In genomic region chr15:102239260-102239590, GRCm38 (mm10) we compare ENCODE assay signal across 8 mouse cellular contexts. TPM values are rescaled to one million over a fixed set of nuclear protein-coding genes. Genes with fewer than 3 reads are reported as not detected.
A peak's percentile ranks its signal among the peaks of the same experiment; 100 is the strongest.
DNase-seq lines count a peak whose midpoint lies in the region; ATAC-seq and TF ChIP-seq lines count a peak whose summit lies in the region.

No protein-coding gene starts in this region.

- intact Hi-C loops in left cerebral cortex, adult 2 months (cut with DNase I), result loop anchor here (1.0 kb wide), 1 partner anchor 76 kb away; no protein-coding TSS in a partner anchor

- peak; percentile 69 to 75 for DNase-seq in left cerebral cortex, adult 2 months (ENCODE audit: extremely low spot score in 1 of 2, low spot score in 2 of 2)
- no peak for DNase-seq in left cerebral cortex, adult 11 months (ENCODE audit: low spot score)
- DNase-seq in cerebellum, adult 8-10 months, result peak; percentile 76
- DNase-seq in frontal cortex, postnatal 14 days (ENCODE audit: low spot score in 2 of 2), result peak; percentile 48 to 63
- peak; percentile 87 for DNase-seq in induced T-regulatory cell, adult 2 months (ENCODE audit: low read depth)
- peak; percentile 88 for DNase-seq in limb, embryonic 11.5 days (ENCODE audit: low spot score)
- DNase-seq in spleen, adult 12 weeks (ENCODE audit: low spot score), result peak; percentile 56

- H3K27me3 ChIP-seq in limb, embryonic 11.5 days (ENCODE audit: control insufficient read depth, insufficient read depth, low read length), result no peaks in the 10 kb centered on the region
- H3K27me3 ChIP-seq in midbrain, embryonic 12.5 days, result peaks cover 42% of the 10 kb centered on the region

- no peak for ATAC-seq in limb, embryonic 11.5 days (ENCODE audit: insufficient number of reproducible peaks, low FRiP score, low TSS enrichment, low read depth)
- ATAC-seq in midbrain, embryonic 12.5 days (ENCODE audit: low FRiP score, low read depth), result peak; percentile 85

- WGBS in limb, embryonic 11.5 days, result 21% methylated on average over 9 of the region's 9 CpGs
- WGBS in midbrain, embryonic 12.5 days, result 11% methylated on average over 9 of the region's 9 CpGs

- no peak overlapping the region for H3K4me2 ChIP-seq in limb, embryonic 11.5 days (ENCODE audit: low read depth, severe bottlenecking)
- no peak overlapping the region for H3K4me2 ChIP-seq in midbrain, embryonic 12.5 days (replicated peaks)

- TF ChIP-seq CTCF in left cerebral cortex, adult 2 months (IDR thresholded peaks at IDR 0.05), result peak; percentile 83

- H3K4me1 ChIP-seq in limb, embryonic 11.5 days (ENCODE audit: control insufficient read depth, insufficient read depth, low read length), result peaks cover 36% of the 10 kb centered on the region
- peaks cover 23% of the 10 kb centered on the region for H3K4me1 ChIP-seq in midbrain, embryonic 12.5 days

- no peak overlapping the region for H3K9ac ChIP-seq in limb, embryonic 11.5 days (ENCODE audit: low read length)
- no peak overlapping the region for H3K9ac ChIP-seq in midbrain, embryonic 12.5 days (replicated peaks)

- no peaks in the 10 kb centered on the region for H3K9me3 ChIP-seq in limb, embryonic 11.5 days (ENCODE audit: control insufficient read depth, low read length)
- no peaks in the 10 kb centered on the region for H3K9me3 ChIP-seq in midbrain, embryonic 12.5 days

- H3K4me3 ChIP-seq in left cerebral cortex, adult 2 months, result no peak overlapping the region
- no peak overlapping the region for H3K4me3 ChIP-seq in limb, embryonic 11.5 days (ENCODE audit: low read depth, low read length)
- no peak overlapping the region for H3K4me3 ChIP-seq in midbrain, embryonic 12.5 days

- no peak overlapping the region for H3K27ac ChIP-seq in left cerebral cortex, adult 2 months
- no peak overlapping the region for H3K27ac ChIP-seq in limb, embryonic 11.5 days (replicated peaks; ENCODE audit: low read depth, low read length)
- no peak overlapping the region for H3K27ac ChIP-seq in midbrain, embryonic 12.5 days (replicated peaks)

- peaks cover 19% of the 10 kb centered on the region; the same call in 1 of the 2 replicates for H3K36me3 ChIP-seq in limb, embryonic 11.5 days (ENCODE audit: control insufficient read depth, insufficient read depth, low read length)
- H3K36me3 ChIP-seq in midbrain, embryonic 12.5 days, result no peaks in the 10 kb centered on the region

RNA-seq across cellular contexts. Expression of gene Itgb7, which starts 7.5 kb away (rescaled TPM):
- 1 to 10 TPM in 1 of 2 experiments, under 1 TPM in 1; 0.86 to 1.3 TPM for total RNA-seq in left cerebral cortex, adult 2 months (2021)
- 0.57 and 0.71 TPM in 2 replicates for polyA plus RNA-seq in limb, embryonic 11.5 days (2014; fragmentation: Nextera tagmentation; extraction: Ambion mirVana)
- polyA plus RNA-seq in midbrain, embryonic 12.5 days (2016; fragmentation: Nextera tagmentation; extraction: Ambion mirVana), result 0.84 and 1.6 TPM in 2 replicates

RNA-seq across cellular contexts. Expression of gene Rarg, which starts 18.1 kb away (rescaled TPM):
- total RNA-seq in left cerebral cortex, adult 2 months (2021), result 10 to 100 TPM; 13.8 to 17.1 TPM
- 118 and 119 TPM in 2 replicates for polyA plus RNA-seq in limb, embryonic 11.5 days (2014; fragmentation: Nextera tagmentation; extraction: Ambion mirVana)
- polyA plus RNA-seq in midbrain, embryonic 12.5 days (2016; fragmentation: Nextera tagmentation; extraction: Ambion mirVana), result 13.6 and 19.2 TPM in 2 replicates

RNA-seq across cellular contexts. Expression of gene Gm9918, which starts 31.1 kb away (rescaled TPM):
- not detected for total RNA-seq in left cerebral cortex, adult 2 months (2021)
- 0.88 and 1.1 TPM in 2 replicates for polyA plus RNA-seq in limb, embryonic 11.5 days (2014; fragmentation: Nextera tagmentation; extraction: Ambion mirVana)
- 0.26 and 0.28 TPM in 2 replicates for polyA plus RNA-seq in midbrain, embryonic 12.5 days (2016; fragmentation: Nextera tagmentation; extraction: Ambion mirVana)

RNA-seq across cellular contexts. Expression of gene Csad, which starts 34.7 kb away (rescaled TPM):
- 10 to 100 TPM; 28.5 to 30.4 TPM for total RNA-seq in left cerebral cortex, adult 2 months (2021)
- polyA plus RNA-seq in limb, embryonic 11.5 days (2014; fragmentation: Nextera tagmentation; extraction: Ambion mirVana), result 37.3 and 37.5 TPM in 2 replicates
- 40.9 and 41.0 TPM in 2 replicates for polyA plus RNA-seq in midbrain, embryonic 12.5 days (2016; fragmentation: Nextera tagmentation; extraction: Ambion mirVana)

RNA-seq across cellular contexts. Expression of gene Zfp740, which starts 36.2 kb away (rescaled TPM):
- 10 to 100 TPM; 69.6 to 72.4 TPM for total RNA-seq in left cerebral cortex, adult 2 months (2021)
- 67.5 and 71.1 TPM in 2 replicates for polyA plus RNA-seq in limb, embryonic 11.5 days (2014; fragmentation: Nextera tagmentation; extraction: Ambion mirVana)
- 108 and 110 TPM in 2 replicates for polyA plus RNA-seq in midbrain, embryonic 12.5 days (2016; fragmentation: Nextera tagmentation; extraction: Ambion mirVana)
